Mouse (Mus musculus) gastrocnemius, postnatal 10 days (tissue): ENCODE measurements around the gene Bglap2. TPM values are rescaled to one million over a fixed set of nuclear protein-coding genes. Genes with fewer than 3 reads are reported as not detected.
A peak's percentile ranks its signal among the peaks of the same experiment; 100 is the strongest.
"Not testable (repeated sequence)": the region's sequence is repeated elsewhere in the genome, so short reads cannot be mapped to it uniquely, and the experiment has no call there.

ENCODE experiments used
- DNase-seq: peaks from one replicate; pipeline ENCODE4 v3.0.0; 2021; ENCODE audit warnings: mixed read lengths
- long read RNA-seq, 2 experiments: library from polyadenylated mRNA; stranded (forward); transcript quantifications; one replicate each; pipeline ENCODE4 v2.0.0; 2021
- total RNA-seq, 2 experiments: library from RNA; stranded (reverse); gene quantifications; 2 replicates each; pipeline ENCODE4 v1.2.3; 2021

Bglap2 gene
- 10 to 100 TPM in 1 of 2 experiments, not detected in 1; 42.4 TPM for total RNA-seq
- long read RNA-seq, experiment 1, transcript Bglap2-201 (4 exons, 471 nt) = major isoform, 7 of 8 reads
- long read RNA-seq, experiment 1, partial matches to known transcripts = 0 of 8 reads
- long read RNA-seq, experiment 1, other reads (novel, unspliced or antisense) = 1 of 8 reads
- long read RNA-seq, experiment 2 = 0 reads

- DNase-seq = not testable (repeated sequence)
Observed at GRCm38 (mm10) chr3:88378599-88378998, at the start of gene Bglap2. TSS of gene Bglap2 (minus strand) at chr3:88378699.

- DNase-seq = no peak
Observed at GRCm38 (mm10) chr3:88427342-88427905, 48.9 kb upstream of the Bglap2 start.

- no peak for DNase-seq
Observed at GRCm38 (mm10) chr3:88425708-88426420, 47.4 kb upstream of the Bglap2 start.

GRCm38 (mm10) chr3:88425330-88425689 is 46.8 kb upstream of the Bglap2 start:
- no peak for DNase-seq

GRCm38 (mm10) chr3:88424605-88425329 is 46.3 kb upstream of the Bglap2 start, which contains the start of gene Slc25a44:
TSS of gene Slc25a44 (minus strand) at chr3:88425139.
- peak; percentile 83 for DNase-seq

- no peak for DNase-seq
Observed at GRCm38 (mm10) chr3:88422020-88422720, 43.7 kb upstream of the Bglap2 start.

GRCm38 (mm10) chr3:88420771-88421170 is 42.3 kb upstream of the Bglap2 start:
- no peak for DNase-seq

- no peak for DNase-seq
Observed at GRCm38 (mm10) chr3:88418016-88418415, 39.5 kb upstream of the Bglap2 start.

GRCm38 (mm10) chr3:88415668-88416067 is 37.2 kb upstream of the Bglap2 start:
- no peak for DNase-seq

- DNase-seq = no peak
Observed at GRCm38 (mm10) chr3:88412636-88413035, 34.1 kb upstream of the Bglap2 start.

- DNase-seq = no peak
Observed at GRCm38 (mm10) chr3:88411681-88412080, 33.2 kb upstream of the Bglap2 start.

- DNase-seq = no peak
Observed at GRCm38 (mm10) chr3:88410645-88411031, 32.1 kb upstream of the Bglap2 start.

- DNase-seq = peak; percentile 90
Observed at GRCm38 (mm10) chr3:88409741-88410644, 31.5 kb upstream of the Bglap2 start, which contains the start of gene Pmf1. TSS of gene Pmf1 (minus strand) at chr3:88410331.

- DNase-seq = no peak
Observed at GRCm38 (mm10) chr3:88408953-88409352, 30.5 kb upstream of the Bglap2 start.

- no peak for DNase-seq
Observed at GRCm38 (mm10) chr3:88407529-88407928, 29.0 kb upstream of the Bglap2 start.

- peak; percentile 44 for DNase-seq
Observed at GRCm38 (mm10) chr3:88407090-88407489, 28.6 kb upstream of the Bglap2 start.

GRCm38 (mm10) chr3:88403522-88404230 is 25.2 kb upstream of the Bglap2 start:
- no peak for DNase-seq

GRCm38 (mm10) chr3:88398666-88399065 is 20.2 kb upstream of the Bglap2 start:
- DNase-seq = no peak

GRCm38 (mm10) chr3:88395742-88396141 is 17.2 kb upstream of the Bglap2 start:
- DNase-seq = no peak

- DNase-seq = no peak
Observed at GRCm38 (mm10) chr3:88395288-88395687, 16.8 kb upstream of the Bglap2 start.
